Mouse (Mus musculus): ENCODE data around the gene Dock2. TPM values are rescaled to one million over a fixed set of nuclear protein-coding genes. Genes with fewer than 3 reads are reported as not detected.
"Not testable (repeated sequence)": the region's sequence is repeated elsewhere in the genome, so short reads cannot be mapped to it uniquely, and the experiment has no call there.

The Dock2 gene
- total RNA-seq, 4 experiments from 2014 or later: 3.1 to 13.1 (median 8.2) TPM

GRCm38 (mm10) chr11:34291304-34291703 is 492.4 kb downstream of the Dock2 start:
- DNase-seq (ENCODE audit: low spot score in 2 of 2): no peak

GRCm38 (mm10) chr11:34290708-34291107 is 493.0 kb downstream of the Dock2 start:
- no peak for DNase-seq (ENCODE audit: low spot score in 2 of 2)

- DNase-seq (ENCODE audit: low spot score in 2 of 2): no peak
Measured at GRCm38 (mm10) chr11:34290265-34290664, 493.4 kb downstream of the Dock2 start.

- DNase-seq (ENCODE audit: low spot score in 2 of 2): no peak
Measured at GRCm38 (mm10) chr11:34284124-34284808, 499.4 kb downstream of the Dock2 start.

GRCm38 (mm10) chr11:34277047-34277445 is 506.6 kb downstream of the Dock2 start:
- no peak for DNase-seq (ENCODE audit: low spot score in 2 of 2)

- no peak for DNase-seq (ENCODE audit: low spot score in 2 of 2)
Measured at GRCm38 (mm10) chr11:34276363-34277046, 507.2 kb downstream of the Dock2 start.

- no peak for DNase-seq (ENCODE audit: low spot score in 2 of 2)
Measured at GRCm38 (mm10) chr11:34275941-34276340, 507.8 kb downstream of the Dock2 start.

- peak in 1 of 2 experiments; percentile 17 for DNase-seq (ENCODE audit: low spot score in 2 of 2)
Measured at GRCm38 (mm10) chr11:34272016-34272415, 511.7 kb downstream of the Dock2 start.

GRCm38 (mm10) chr11:34264099-34264498 is 519.6 kb downstream of the Dock2 start:
- DNase-seq (ENCODE audit: low spot score in 2 of 2): no peak

GRCm38 (mm10) chr11:34258849-34259469 is 524.7 kb downstream of the Dock2 start:
- peak in 1 of 2 experiments; percentile 10 for DNase-seq (ENCODE audit: low spot score in 2 of 2)

GRCm38 (mm10) chr11:34257548-34258189 is 526.0 kb downstream of the Dock2 start:
- no peak for DNase-seq (ENCODE audit: low spot score in 2 of 2)

GRCm38 (mm10) chr11:34242979-34243378 is 540.7 kb downstream of the Dock2 start:
- no peak for DNase-seq (ENCODE audit: low spot score in 2 of 2)

GRCm38 (mm10) chr11:34240252-34240651 is 543.4 kb downstream of the Dock2 start:
- DNase-seq (ENCODE audit: low spot score in 2 of 2): no peak

GRCm38 (mm10) chr11:34239691-34240090 is 544.0 kb downstream of the Dock2 start:
- DNase-seq (ENCODE audit: low spot score in 2 of 2): no peak

- DNase-seq (ENCODE audit: low spot score in 2 of 2): no peak
Measured at GRCm38 (mm10) chr11:34236885-34237284, 546.8 kb downstream of the Dock2 start.

GRCm38 (mm10) chr11:34236091-34236759 is 547.5 kb downstream of the Dock2 start:
- peak in 1 of 2 experiments; percentile 32 for DNase-seq (ENCODE audit: low spot score in 2 of 2)

- DNase-seq (ENCODE audit: low spot score in 2 of 2): peak; percentile 29 to 81
Measured at GRCm38 (mm10) chr11:34228758-34229364, 554.8 kb downstream of the Dock2 start.

GRCm38 (mm10) chr11:34227180-34227579 is 556.5 kb downstream of the Dock2 start:
- no peak for DNase-seq (ENCODE audit: low spot score in 2 of 2)

GRCm38 (mm10) chr11:34220596-34220995 is 563.1 kb downstream of the Dock2 start:
- not testable (repeated sequence) for DNase-seq (ENCODE audit: low spot score in 2 of 2)

- peak; percentile 47 to 83 for DNase-seq (ENCODE audit: low spot score in 2 of 2)
Measured at GRCm38 (mm10) chr11:34212853-34213252, 570.8 kb downstream of the Dock2 start.

GRCm38 (mm10) chr11:34207989-34208388 is 575.7 kb downstream of the Dock2 start, which contains the start of gene Foxi1:
Foxi1 (minus strand) TSS chr11:34208089.
- no peak for DNase-seq (ENCODE audit: low spot score in 2 of 2)

Data from layer of hippocampus, adult 8-10 months (tissue).